Mouse (Mus musculus) MEL (cell line): ENCODE data around the gene Scpep1. TPM values are rescaled to one million over a fixed set of nuclear protein-coding genes. Genes with fewer than 3 reads are reported as not detected.

Experiments
- DNase-seq: peaks from one replicate; pipeline ENCODE4 v3.0.0; 2011; ENCODE audit warnings: low read depth, low spot score
- H3K27ac ChIP-seq: 2 replicates; pipeline ENCODE4 v1.5.1; 2012; ENCODE audit warnings: low read depth, mild to moderate bottlenecking, control low read depth, low read length, moderate library complexity; ENCODE audit not compliant: control insufficient read depth
- H3K27me3 ChIP-seq, 2 experiments: fragments of 150-350 bp in 1 of 2; sonication (generic) in 1 of 2; 2 replicates each; pipeline ENCODE4 v1.6.1; 2012; ENCODE audit warnings: low read length in 2 of 2, mild to moderate bottlenecking in 2 of 2, improper control_type of control experiment in 1 of 2, moderate library complexity in 1 of 2; ENCODE audit not compliant: insufficient read depth in 2 of 2, control insufficient read depth in 1 of 2
- H3K36me3 ChIP-seq, 2 experiments: 2 replicates each; pipeline ENCODE4 v1.6.1; 2012 to 2014; ENCODE audit warnings: low read length in 2 of 2, improper control_type of control experiment in 1 of 2, inconsistent platforms in 1 of 2, mild to moderate bottlenecking in 1 of 2; ENCODE audit not compliant: insufficient read depth in 2 of 2, control insufficient read depth in 1 of 2
- H3K4me1 ChIP-seq, 2 experiments: fragments of 150-350 bp in 1 of 2; sonication (generic) in 1 of 2; 2 replicates each; pipeline ENCODE4 v1.6.1; 2012; ENCODE audit warnings: low read length in 2 of 2, improper control_type of control experiment in 1 of 2, mild to moderate bottlenecking in 1 of 2; ENCODE audit not compliant: insufficient read depth in 2 of 2, control insufficient read depth in 1 of 2
- H3K4me3 ChIP-seq, 2 experiments: fragments of 150-350 bp in 1 of 2; sonication (generic) in 1 of 2; 2 replicates each; pipeline ENCODE4 v1.5.1; 2012; ENCODE audit warnings: low read depth in 2 of 2, low read length in 2 of 2, mild to moderate bottlenecking in 2 of 2, moderate library complexity in 2 of 2, control low read depth in 1 of 2, improper control_type of control experiment in 1 of 2; ENCODE audit not compliant: control insufficient read depth in 1 of 2, insufficient read depth in 1 of 2
- H3K79me2 ChIP-seq: 2 replicates; pipeline ENCODE4 v1.6.1; 2012; ENCODE audit warnings: mild to moderate bottlenecking, low read length, moderate library complexity; ENCODE audit not compliant: control insufficient read depth, poor library complexity, insufficient read depth
- H3K9ac ChIP-seq: 2 replicates; pipeline ENCODE4 v1.6.1; 2012; ENCODE audit warnings: low read depth, mild to moderate bottlenecking, control low read depth, low read length, moderate library complexity; ENCODE audit not compliant: control insufficient read depth, poor library complexity, severe bottlenecking
- H3K9me3 ChIP-seq: fragments of 150-350 bp; sonication (generic); replicated peaks from 2 replicates; pipeline ENCODE4 v1.6.1; 2012; ENCODE audit warnings: mild to moderate bottlenecking, low read length, improper control_type of control experiment, moderate library complexity; ENCODE audit not compliant: insufficient read depth
- BHLHE40 ChIP-seq: IDR thresholded peaks from 2 replicates; pipeline ENCODE4 v1.6.1; 2012; ENCODE audit warnings: low read depth, mild to moderate bottlenecking, inconsistent platforms, low read length, improper control_type of control experiment, borderline replicate concordance
- CHD1 ChIP-seq: IDR thresholded peaks from 2 replicates; pipeline ENCODE4 v1.6.1; 2012; ENCODE audit warnings: low read depth, mild to moderate bottlenecking, inconsistent platforms, low read length, improper control_type of control experiment
- CHD2 ChIP-seq: IDR thresholded peaks from 2 replicates; pipeline ENCODE4 v1.6.1; 2011; ENCODE audit warnings: low read length, improper control_type of control experiment
- GATA1 ChIP-seq: IDR thresholded peaks from 2 replicates; pipeline ENCODE4 v1.6.1; 2011; ENCODE audit warnings: low read depth, low read length, improper control_type of control experiment
- MAX ChIP-seq: IDR thresholded peaks from 2 replicates; pipeline ENCODE4 v1.6.1; 2011; ENCODE audit warnings: low read length, improper control_type of control experiment
- MYC ChIP-seq: IDR thresholded peaks from 2 replicates; pipeline ENCODE4 v1.6.1; 2011; ENCODE audit warnings: low read depth, mild to moderate bottlenecking, low read length, improper control_type of control experiment, moderate library complexity
- NELFE ChIP-seq: IDR thresholded peaks from 2 replicates; pipeline ENCODE4 v1.6.1; 2011; ENCODE audit warnings: low read depth, low read length, improper control_type of control experiment
- POLR2AphosphoS5 ChIP-seq: IDR thresholded peaks from 2 replicates; pipeline ENCODE4 v1.6.1; 2012; ENCODE audit warnings: low read depth, borderline replicate concordance, mild to moderate bottlenecking, inconsistent platforms, low read length, moderate library complexity, mixed read lengths
- RAD21 ChIP-seq: IDR thresholded peaks from 2 replicates; pipeline ENCODE4 v1.6.1; 2011; ENCODE audit warnings: mild to moderate bottlenecking, low read depth, low read length, improper control_type of control experiment
- RCOR1 ChIP-seq: IDR thresholded peaks from 2 replicates; pipeline ENCODE4 v1.6.1; 2012; ENCODE audit warnings: low read depth, mild to moderate bottlenecking, inconsistent platforms, low read length, improper control_type of control experiment
- SMC3 ChIP-seq: IDR thresholded peaks from 2 replicates; pipeline ENCODE4 v1.6.1; 2011; ENCODE audit warnings: low read depth, low read length, improper control_type of control experiment
- TCF12 ChIP-seq: IDR thresholded peaks from 2 replicates; pipeline ENCODE4 v1.6.1; 2014; ENCODE audit warnings: low read depth, mild to moderate bottlenecking, inconsistent platforms, low read length, improper control_type of control experiment, moderate library complexity
- USF2 ChIP-seq, 2 experiments: IDR thresholded peaks; 2 replicates each; pipeline ENCODE4 v1.6.1; 2011 to 2012; ENCODE audit warnings: improper control_type of control experiment in 2 of 2, low read length in 2 of 2, borderline replicate concordance in 1 of 2, inconsistent platforms in 1 of 2, low read depth in 1 of 2, mild to moderate bottlenecking in 1 of 2; ENCODE audit not compliant: insufficient read depth in 1 of 2
- ZC3H11A ChIP-seq: IDR thresholded peaks from 2 replicates; pipeline ENCODE4 v1.6.1; 2012; ENCODE audit warnings: low read depth, mild to moderate bottlenecking, inconsistent platforms, low read length, improper control_type of control experiment
- polyA plus RNA-seq, 2 experiments: library from polyadenylated mRNA; stranded (reverse) in 1 of 2; unstranded in 1 of 2; fragments of >175 nt in 1 of 2; fragments of >200 nt in 1 of 2; gene quantifications; 2 replicates each; pipeline versions ENCODE4 v1.2.1 to v1.2.4; 2012; ENCODE audit warnings: low replicate concordance in 2 of 2, low read depth in 1 of 2; ENCODE audit not compliant: insufficient read length in 2 of 2, insufficient read depth in 1 of 2, missing spikeins in 1 of 2
- total RNA-seq: library from RNA; depleted of rRNA; stranded (reverse); fragments of 300-350 nt; gene quantifications from 2 replicates; pipeline ENCODE4 v1.2.3, GENCODE M21; 2012

Gene Scpep1
- total and polyA plus RNA-seq, 3 experiments: 7.9 to 15.6 TPM; not detected in 1

- no peaks in the 10 kb centered on the region; a peak in 1 of 4 replicates for H3K27me3 ChIP-seq
- no peaks in the 10 kb centered on the region for H3K4me1 ChIP-seq
- no peak for DNase-seq
- H3K4me3 ChIP-seq: no peak within 1 kb of the TSS
- no peaks in the 10 kb centered on the region for H3K9me3 ChIP-seq
- TF ChIP-seq USF2 (IDR thresholded peaks at IDR 0.05; ENCODE audit: borderline replicate concordance in 1 of 2, insufficient read depth in 1 of 2, low read depth in 1 of 2, low read length in 2 of 2): no peak
- no peak for TF ChIP-seq CHD1
- no peak for TF ChIP-seq MAX
- no peaks in the 10 kb centered on the region for H3K79me2 ChIP-seq
- no peak within 1 kb of the TSS for H3K27ac ChIP-seq
- no peaks in the 10 kb centered on the region for H3K36me3 ChIP-seq
- no peak within 1 kb of the TSS for H3K9ac ChIP-seq
Observed at GRCm38 (mm10) chr11:88966881-88967361, 11.7 kb upstream of the Scpep1 start, which contains the start of gene Elobl. Gene Elobl (minus strand): TSS chr11:88966931.

GRCm38 (mm10) chr11:88958851-88959250 lies 3.6 kb upstream of the Scpep1 start:
- Histone ChIP-seq H3K79me2 (no peaks in the 10 kb centered on the region), H3K36me3 (peaks cover 0 to 6% of the 10 kb centered on the region in 2 experiments; a peak in 2 of 4 replicates), H3K27ac (no peak overlapping the region), H3K9ac (no peak overlapping the region), H3K4me3 (no peak overlapping the region), H3K9me3 (no peaks in the 10 kb centered on the region)
- TF ChIP-seq NELFE (no peak), MYC (no peak), RAD21 (no peak), TCF12 (no peak), BHLHE40 (no peak), ZC3H11A (no peak), CHD2 (no peak), SMC3 (no peak), POLR2AphosphoS5 (no peak)
- TF ChIP-seq, all 39 proteins: peak for 0
- Histone ChIP-seq H3K27me3 (no peaks in the 10 kb centered on the region), H3K4me1 (peaks cover 0 to 4% of the 10 kb centered on the region in 2 experiments; a peak in 1 of 4 replicates)
- DNase-seq: no peak

- peak overlapping the region; percentile 63 to 71 for H3K4me3 ChIP-seq
- TF ChIP-seq GATA1 (no peak), RCOR1 (peak; percentile 81)
- H3K79me2 ChIP-seq: no peaks in the 10 kb centered on the region
- peak; percentile 74 for DNase-seq
- peaks cover 0 to 16% of the 10 kb centered on the region in 2 experiments; a peak in 3 of 4 replicates for H3K36me3 ChIP-seq
- peak overlapping the region; percentile 57; the same call in 1 of the 2 replicates for H3K27ac ChIP-seq
- no peaks in the 10 kb centered on the region for H3K27me3 ChIP-seq
- H3K4me1 ChIP-seq: peaks cover 10 to 13% of the 10 kb centered on the region in 2 experiments; a peak in 3 of 4 replicates
- peak overlapping the region; percentile 65 for H3K9ac ChIP-seq
- H3K9me3 ChIP-seq: no peaks in the 10 kb centered on the region
Observed at GRCm38 (mm10) chr11:88954803-88955202, 462 bp downstream of the Scpep1 start.
